Mouse (Mus musculus) right cerebral cortex, postnatal 36 days (tissue): ENCODE results near the gene St6galnac5.
"Not testable (repeated sequence)": the region's sequence is repeated elsewhere in the genome, so short reads cannot be mapped to it uniquely, and the experiment has no call there.

ENCODE experiments used
- DNase-seq, 2 experiments: peaks; one replicate each; pipeline ENCODE4 v3.0.0; 2022; ENCODE audit warnings: low spot score in 2 of 2, mixed read lengths in 1 of 2

St6galnac5 gene

GRCm38 (mm10) chr3:152793006-152793405, 189.0 kb downstream of the St6galnac5 start:
- no peak for DNase-seq

- DNase-seq, result no peak
Observed at GRCm38 (mm10) chr3:152792601-152793000, 189.4 kb downstream of the St6galnac5 start.

- DNase-seq, result not testable (repeated sequence)
Observed at GRCm38 (mm10) chr3:152788301-152788953, 193.6 kb downstream of the St6galnac5 start.

GRCm38 (mm10) chr3:152784353-152784752, 197.7 kb downstream of the St6galnac5 start:
- DNase-seq, result not testable (repeated sequence)

GRCm38 (mm10) chr3:152783792-152784191, 198.3 kb downstream of the St6galnac5 start:
- no peak for DNase-seq

GRCm38 (mm10) chr3:152779819-152780218, 202.2 kb downstream of the St6galnac5 start:
- no peak for DNase-seq

GRCm38 (mm10) chr3:152776872-152777540, 205.0 kb downstream of the St6galnac5 start:
- no peak for DNase-seq

GRCm38 (mm10) chr3:152776363-152776762, 205.7 kb downstream of the St6galnac5 start:
- DNase-seq, result no peak

- DNase-seq, result no peak
Observed at GRCm38 (mm10) chr3:152770056-152770455, 212.0 kb downstream of the St6galnac5 start.

- no peak for DNase-seq
Observed at GRCm38 (mm10) chr3:152767485-152767884, 214.6 kb downstream of the St6galnac5 start.
